Mouse (Mus musculus) adrenal gland (tissue): ENCODE data around the gene Vwce.

ENCODE experiments used
- intact Hi-C: fragments of 180-260 bp; cut with DNase I; formaldehyde crosslinking; loops from one replicate; pipeline ENCODE4 v1.15.1; 2025
- long read RNA-seq, 2 experiments: library from polyadenylated mRNA; unstranded; transcript quantifications; one replicate each; pipeline ENCODE4 v2.0.0; 2020; ENCODE audit warnings: borderline replicate concordance in 1 of 2; ENCODE audit not compliant: insufficient replicate concordance in 1 of 2

The Vwce gene
- long read RNA-seq, experiment 1, result 0 reads
- long read RNA-seq, experiment 2, result 0 reads

GRCm38 (mm10) chr19:10634106-10634871, at the start of gene Vwce:
Gene Vwce (plus strand): TSS chr19:10634213.
- intact Hi-C loops, result no loop called here

- intact Hi-C loops, result no loop called here
Observed at GRCm38 (mm10) chr19:10585112-10585511, 48.9 kb upstream of the Vwce start.

- intact Hi-C loops, result no loop called here
Observed at GRCm38 (mm10) chr19:10587231-10587630, 46.8 kb upstream of the Vwce start.

GRCm38 (mm10) chr19:10589127-10589857, 44.7 kb upstream of the Vwce start:
- intact Hi-C loops, result no loop called here

- intact Hi-C loops, result no loop called here
Observed at GRCm38 (mm10) chr19:10590301-10590700, 43.7 kb upstream of the Vwce start.

DNA sequence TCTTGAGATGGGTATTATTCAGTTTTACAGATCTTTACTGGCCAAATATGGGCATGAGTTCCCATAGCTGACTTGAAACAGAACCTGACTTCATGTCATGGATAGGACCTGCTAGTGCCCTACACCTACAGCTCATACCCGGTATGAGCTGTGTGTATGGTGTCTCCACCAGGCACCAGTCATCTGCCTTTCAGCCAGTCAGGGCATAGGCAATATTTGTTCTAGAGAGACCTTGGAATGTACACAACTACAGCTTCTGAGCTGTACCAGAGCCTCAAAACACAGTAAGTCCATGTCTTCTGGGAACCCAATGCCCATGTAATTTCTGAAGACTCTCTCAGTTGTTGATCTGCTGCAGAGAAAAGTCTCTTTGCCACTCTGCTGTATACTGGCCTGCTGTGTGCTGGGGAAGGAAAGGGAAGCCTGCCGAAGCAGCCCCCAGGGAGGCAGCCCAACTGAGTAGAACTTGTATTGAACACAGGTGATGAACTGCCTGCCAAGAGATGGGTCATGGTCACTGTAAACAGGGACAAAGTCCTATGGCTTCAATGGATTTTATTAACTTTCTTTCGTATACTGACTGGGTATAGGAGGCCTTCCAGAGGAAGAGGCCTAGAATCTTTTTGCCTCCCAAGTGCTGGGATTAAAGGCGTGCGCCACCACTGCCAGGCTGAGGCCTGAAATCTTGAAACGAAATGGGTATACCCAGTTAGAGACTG, 42.2 kb upstream of the Vwce start:
- intact Hi-C loops, result no loop called here

- intact Hi-C loops, result no loop called here
Observed at GRCm38 (mm10) chr19:10598188-10598587, 35.8 kb upstream of the Vwce start.

DNA sequence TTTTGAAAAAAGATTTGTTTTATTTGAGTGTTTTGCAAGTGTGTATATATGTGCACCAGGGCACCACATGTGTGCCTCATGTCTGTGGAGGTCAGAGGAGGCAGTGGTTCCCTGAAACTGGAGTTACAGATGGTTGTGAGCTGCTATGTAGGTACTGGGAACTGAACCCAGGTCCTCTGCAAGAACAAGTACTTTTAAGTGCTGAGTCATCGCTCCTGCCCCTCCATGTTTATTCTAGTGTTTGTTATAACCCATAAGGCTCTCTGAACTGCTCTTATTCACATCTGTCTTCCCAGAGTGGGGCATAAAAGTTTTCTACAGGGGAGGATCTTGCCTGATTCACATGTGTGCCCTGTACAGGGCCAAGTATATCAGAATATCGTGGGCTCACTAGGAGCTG, 34.4 kb upstream of the Vwce start:
- intact Hi-C loops, result no loop called here

DNA sequence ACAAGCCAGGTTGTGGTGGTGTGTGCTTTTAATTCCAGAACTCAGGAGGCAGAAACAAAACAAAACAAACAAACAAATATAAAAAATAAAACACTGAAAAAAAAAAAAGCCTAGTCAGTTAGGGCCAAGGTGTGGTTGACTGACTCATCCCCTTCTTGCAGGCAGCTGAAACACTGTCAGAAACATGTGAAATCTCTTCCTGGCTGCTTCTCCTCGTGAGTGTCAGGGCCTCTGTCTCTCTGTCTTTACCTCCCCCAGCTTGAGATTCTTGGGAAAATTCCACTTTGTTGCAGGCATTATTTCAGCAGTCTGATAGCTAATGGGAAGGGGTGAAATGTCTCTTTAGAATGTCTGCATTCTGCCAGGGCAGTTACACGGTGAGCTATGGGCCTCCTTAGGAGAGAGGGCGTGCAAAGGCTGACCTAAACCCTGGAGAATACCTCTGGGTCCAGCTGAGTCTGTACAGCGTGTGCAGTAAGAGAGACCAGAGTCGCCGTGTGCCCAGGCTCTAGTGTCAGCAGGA, 31.7 kb upstream of the Vwce start:
- intact Hi-C loops, result no loop called here

DNA sequence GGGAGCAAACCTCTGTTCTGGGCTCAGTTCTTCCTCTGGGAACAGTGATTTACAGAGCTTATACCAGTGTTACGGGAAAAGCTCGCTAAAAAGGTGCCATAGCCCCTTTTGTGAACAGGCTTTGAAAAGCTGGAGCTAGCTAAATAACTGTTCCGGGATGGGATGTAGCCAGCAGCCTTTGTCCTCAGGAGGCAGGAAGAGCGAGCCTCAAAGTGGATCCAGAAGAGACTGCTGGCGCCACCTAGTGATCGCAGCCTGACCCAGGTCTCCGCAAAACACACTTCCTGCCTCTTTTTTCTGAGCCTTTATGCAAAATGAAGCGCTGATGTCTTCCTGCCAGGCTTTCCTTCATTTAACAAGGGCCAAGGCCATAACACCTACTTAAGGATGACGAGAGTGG, 31.2 kb upstream of the Vwce start:
- intact Hi-C loops, result no loop called here

- intact Hi-C loops, result loop anchor here (2.0 kb wide), 1 partner anchor 43 kb away; no protein-coding TSS in a partner anchor
Observed at GRCm38 (mm10) chr19:10603660-10604523, 30.1 kb upstream of the Vwce start.

- intact Hi-C loops, result loop anchor here (2.0 kb wide), 1 partner anchor 44 kb away; no protein-coding TSS in a partner anchor
Observed at GRCm38 (mm10) chr19:10604534-10604933, 29.5 kb upstream of the Vwce start.

GRCm38 (mm10) chr19:10605293-10605900, 28.6 kb upstream of the Vwce start, which contains the start of the genes Ddb1 and Tkfc:
Gene Ddb1 (plus strand): TSS chr19:10605327.
Gene Tkfc (minus strand): TSS chr19:10605654.
- intact Hi-C loops, result loop anchor here (2.0 kb wide), 1 partner anchor 45 kb away; no protein-coding TSS in a partner anchor

GRCm38 (mm10) chr19:10605901-10606622, 28.0 kb upstream of the Vwce start:
- intact Hi-C loops, result loop anchor here (2.0 kb wide), 1 partner anchor 45 kb away; no protein-coding TSS in a partner anchor

DNA sequence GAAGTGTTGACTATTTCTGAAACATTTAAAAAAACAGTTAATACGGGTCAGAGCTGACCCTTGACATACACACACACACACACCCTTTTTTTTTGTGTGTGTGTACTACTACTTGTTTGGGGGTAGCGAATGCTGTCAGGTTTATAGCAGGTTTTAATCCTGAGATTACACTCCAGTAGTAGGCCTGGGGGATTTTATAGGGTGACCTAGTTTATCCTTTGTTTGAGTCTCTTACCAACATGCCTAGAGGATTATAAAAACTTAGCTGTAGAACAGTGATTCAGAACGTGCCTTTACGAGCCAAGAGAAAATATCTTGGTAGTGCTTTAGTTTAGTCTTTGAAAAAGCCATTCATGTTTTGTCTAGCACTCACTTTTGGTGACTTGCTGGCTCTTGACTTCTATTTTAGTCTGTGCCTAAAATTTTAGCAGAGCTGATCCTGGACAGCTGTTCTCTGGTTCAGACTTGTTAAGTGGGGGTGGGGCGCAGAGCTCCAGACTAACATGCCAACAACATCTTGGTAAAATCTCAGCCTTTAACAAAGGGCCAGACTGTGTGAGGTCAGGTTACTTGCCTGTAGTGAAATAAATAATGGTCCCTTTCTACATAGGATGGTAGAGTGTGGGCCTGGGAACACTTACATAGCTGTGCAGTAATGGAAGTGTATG, 25.3 kb upstream of the Vwce start:
- intact Hi-C loops, result no loop called here

DNA sequence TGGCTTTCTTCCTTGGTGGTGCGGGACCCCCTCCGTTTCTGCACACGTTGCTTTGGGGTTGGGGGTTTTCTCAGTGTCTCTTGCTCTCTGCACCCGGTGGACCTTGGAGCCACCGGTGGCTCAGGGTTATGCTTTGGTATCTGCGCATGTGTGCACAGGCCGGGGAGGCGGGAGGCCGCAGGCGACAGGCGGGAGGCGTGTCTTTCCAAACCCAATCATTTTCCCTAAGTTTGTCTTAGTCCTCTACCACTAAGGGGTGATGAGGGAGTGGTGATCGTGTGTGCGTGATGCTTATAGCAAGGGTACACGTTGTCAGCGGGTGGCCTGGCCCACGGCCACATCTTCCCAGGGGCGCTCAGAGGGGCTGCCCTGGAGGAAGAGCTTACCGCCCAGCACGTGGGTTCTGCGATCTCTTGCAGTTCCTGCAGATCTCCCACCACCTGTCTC, 882 bp downstream of the Vwce start:
- intact Hi-C loops, result no loop called here

DNA sequence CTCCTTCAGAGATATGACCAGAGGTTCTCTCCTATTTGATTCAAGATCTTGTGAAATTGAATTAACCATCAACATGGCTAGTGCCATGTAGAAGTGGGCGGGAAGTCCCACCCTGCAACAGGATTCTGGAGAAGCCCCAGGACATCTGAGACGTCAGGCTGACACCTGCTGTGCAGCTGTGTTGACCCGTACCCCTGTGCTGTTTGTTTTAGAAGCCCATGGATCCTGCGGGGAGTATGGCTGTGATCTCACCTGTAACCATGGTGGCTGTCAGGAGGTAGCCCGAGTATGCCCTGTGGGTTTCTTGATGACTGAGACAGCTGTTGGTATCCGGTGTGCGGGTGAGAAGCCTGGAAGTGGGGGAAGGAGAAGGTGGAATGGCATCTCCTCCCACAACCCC, 3.8 kb downstream of the Vwce start:
- intact Hi-C loops, result no loop called here

GRCm38 (mm10) chr19:10640080-10640479, 6.1 kb downstream of the Vwce start:
- intact Hi-C loops, result no loop called here
